Mouse (Mus musculus): ENCODE data around the gene Arcn1. TPM values are rescaled to one million over a fixed set of nuclear protein-coding genes. Genes with fewer than 3 reads are reported as not detected.
A peak's percentile ranks its signal among the peaks of the same experiment; 100 is the strongest.

The Arcn1 gene
- total RNA-seq, 2 experiments from 2014 or later = 102 to 109 TPM

GRCm38 (mm10) chr9:44720358-44721153 is 47.1 kb downstream of the Arcn1 start:
- DNase-seq (ENCODE audit: low spot score in 2 of 2) = no peak

DNA sequence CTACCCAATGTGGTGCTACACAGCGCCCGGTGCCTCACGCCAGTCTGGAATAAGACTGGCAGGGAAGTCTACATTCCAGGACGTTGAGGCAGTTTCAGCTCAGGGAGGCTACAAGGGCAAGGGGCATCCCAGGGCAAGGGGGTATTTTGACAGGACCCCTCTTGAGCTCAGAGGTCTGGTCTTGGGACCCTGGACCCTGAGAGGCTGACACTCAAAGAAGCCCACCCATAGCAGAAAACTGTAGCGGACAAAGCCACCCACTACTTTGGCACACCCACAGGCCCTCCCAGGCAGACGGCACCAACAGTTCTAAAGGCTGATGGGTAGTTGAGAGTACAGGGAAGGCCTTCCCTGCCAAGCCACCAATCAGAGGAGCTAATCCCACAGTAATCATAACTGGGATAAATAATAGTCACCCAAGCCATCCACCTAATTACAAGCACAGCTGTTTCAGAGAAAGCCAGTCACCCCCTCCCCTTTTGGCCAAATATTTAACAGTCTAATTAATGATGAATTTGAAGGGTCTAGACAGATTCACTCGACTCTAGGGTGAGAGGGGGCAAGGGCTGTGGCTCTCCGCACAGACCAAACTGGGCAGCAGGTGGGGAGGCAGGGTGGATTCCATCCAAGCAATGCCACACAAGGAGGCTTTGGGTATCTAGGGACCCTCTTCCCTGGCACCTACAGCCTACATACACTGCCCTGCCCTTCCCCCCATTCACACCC is 47.9 kb downstream of the Arcn1 start:
- peak in 1 of 2 experiments; percentile 46 for DNase-seq (ENCODE audit: low spot score in 2 of 2)

GRCm38 (mm10) chr9:44718937-44719631 is 48.6 kb downstream of the Arcn1 start:
- no peak for DNase-seq (ENCODE audit: low spot score in 2 of 2)

DNA sequence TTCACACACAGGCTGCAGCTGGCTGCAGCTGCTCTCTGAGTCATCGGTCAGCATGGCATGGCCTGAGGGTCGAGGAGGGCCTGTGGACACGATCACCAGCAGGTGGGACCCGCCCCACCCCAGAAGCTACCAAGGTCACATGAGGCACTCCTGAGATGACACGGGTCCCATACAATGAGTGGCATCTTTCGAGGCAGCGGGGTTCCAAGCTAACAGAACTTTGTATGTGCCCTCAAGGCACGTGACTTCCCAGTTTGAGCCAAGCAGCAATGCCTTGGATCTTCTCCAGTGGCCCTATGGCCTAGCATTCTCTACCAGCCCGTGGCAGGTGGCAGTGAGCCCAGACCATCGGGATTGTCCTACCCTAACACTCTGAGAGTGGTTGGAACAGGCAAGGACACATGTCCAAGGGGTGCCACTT is 49.8 kb downstream of the Arcn1 start:
- no peak for DNase-seq (ENCODE audit: low spot score in 2 of 2)

GRCm38 (mm10) chr9:44716997-44717821 is 50.4 kb downstream of the Arcn1 start:
- DNase-seq (ENCODE audit: low spot score in 2 of 2) = no peak

DNA sequence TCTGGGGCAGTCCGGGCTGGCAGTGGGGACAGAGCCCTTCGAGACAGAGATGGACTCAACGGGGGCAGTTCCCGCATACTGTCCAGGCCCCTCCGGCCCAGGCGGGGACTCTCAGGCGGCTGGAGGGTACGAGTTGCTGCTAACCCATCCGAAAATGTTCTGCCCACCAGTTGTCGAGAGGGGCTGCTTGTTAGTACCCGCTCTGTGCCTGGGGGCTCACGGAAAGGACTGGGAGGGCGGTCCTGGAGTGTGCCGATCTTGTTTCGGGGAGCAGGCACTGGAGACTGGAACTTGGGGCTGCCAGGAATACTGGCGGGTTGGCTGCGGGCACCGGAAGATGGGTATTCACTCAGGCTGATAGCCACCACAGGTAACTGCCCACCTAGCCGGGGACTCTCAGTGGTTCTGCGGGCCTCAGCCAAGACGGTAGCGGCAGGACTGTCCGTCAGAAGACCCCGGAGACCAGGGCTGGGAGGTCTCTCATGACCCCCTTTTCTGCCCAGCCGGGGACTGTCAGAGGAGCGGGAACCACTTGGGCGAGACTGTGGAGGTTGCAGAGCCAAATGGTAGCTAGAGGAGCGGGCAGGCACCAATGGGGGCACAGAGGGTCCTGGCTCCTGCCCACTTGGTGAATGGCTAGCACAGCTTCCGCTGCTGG is 51.8 kb downstream of the Arcn1 start:
- no peak for DNase-seq (ENCODE audit: low spot score in 2 of 2)

GRCm38 (mm10) chr9:44715109-44715508 is 52.5 kb downstream of the Arcn1 start:
- no peak for DNase-seq (ENCODE audit: low spot score in 2 of 2)

DNA sequence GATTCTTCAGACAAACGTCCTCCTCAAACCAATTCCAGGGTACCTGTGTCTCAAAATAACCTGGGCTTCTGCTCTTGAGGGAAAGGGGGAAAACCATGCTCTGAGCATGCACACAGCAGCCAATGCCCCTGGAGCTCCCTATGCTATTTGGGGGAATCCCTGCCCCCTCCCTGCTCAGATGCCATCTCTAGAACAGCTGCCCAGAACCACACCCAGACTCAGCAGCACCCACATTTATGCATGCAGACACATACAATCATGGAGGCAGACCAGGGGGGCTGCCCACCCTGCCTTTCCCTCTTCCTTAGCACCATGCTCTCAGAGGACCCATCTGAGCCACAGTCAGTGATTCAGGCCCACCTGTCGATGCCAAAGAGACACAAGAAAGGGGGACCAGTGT is 54.1 kb downstream of the Arcn1 start:
- DNase-seq (ENCODE audit: low spot score in 2 of 2) = no peak

DNA sequence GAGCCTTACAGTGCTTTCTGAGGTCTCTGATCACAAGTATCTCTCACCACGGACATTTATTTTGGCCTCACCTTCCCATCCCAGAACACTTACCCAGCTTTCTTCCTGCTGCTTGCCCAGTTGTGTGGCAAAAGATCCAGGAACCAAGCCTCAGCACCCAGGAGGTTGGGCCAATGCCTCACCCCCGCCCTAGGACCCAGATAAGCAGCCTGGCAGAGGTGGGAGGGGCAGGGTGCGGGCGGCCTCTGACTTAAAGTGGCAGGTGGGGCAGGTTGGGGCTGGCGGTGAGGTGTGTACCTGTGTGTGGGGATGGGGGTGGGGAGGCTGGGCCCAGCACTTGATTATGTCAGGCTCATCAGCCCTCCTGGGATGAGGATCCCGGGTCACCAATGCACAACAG is 54.6 kb downstream of the Arcn1 start:
- DNase-seq (ENCODE audit: low spot score in 2 of 2) = no peak

DNA sequence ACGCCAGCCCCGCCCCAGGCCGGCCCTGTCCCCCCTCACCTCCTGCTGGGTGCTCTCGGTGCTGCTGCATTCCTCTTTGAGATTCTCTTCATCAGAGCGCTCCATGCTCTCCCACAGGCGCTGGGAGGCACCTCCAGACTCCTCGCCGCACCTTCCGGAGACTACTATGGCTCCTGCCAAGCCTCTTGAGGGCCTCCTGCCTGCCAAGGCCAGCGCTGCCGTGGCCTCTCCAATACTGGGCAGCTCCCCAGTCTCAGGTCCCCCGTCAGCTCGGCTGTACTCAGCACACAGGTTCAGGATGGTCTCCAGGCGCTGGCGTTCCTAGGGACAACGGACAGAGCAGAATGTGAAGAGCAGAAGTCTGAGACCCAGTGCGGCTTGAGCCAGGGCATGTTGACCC is 56.0 kb downstream of the Arcn1 start:
- DNase-seq (ENCODE audit: low spot score in 2 of 2) = no peak

- DNase-seq (ENCODE audit: low spot score in 2 of 2) = no peak
Observed at GRCm38 (mm10) chr9:44710213-44710612, 57.4 kb downstream of the Arcn1 start.

GRCm38 (mm10) chr9:44709600-44709999 is 58.0 kb downstream of the Arcn1 start:
- DNase-seq (ENCODE audit: low spot score in 2 of 2) = no peak

- DNase-seq (ENCODE audit: low spot score in 2 of 2) = no peak
Observed at GRCm38 (mm10) chr9:44708925-44709324, 58.7 kb downstream of the Arcn1 start.

DNA sequence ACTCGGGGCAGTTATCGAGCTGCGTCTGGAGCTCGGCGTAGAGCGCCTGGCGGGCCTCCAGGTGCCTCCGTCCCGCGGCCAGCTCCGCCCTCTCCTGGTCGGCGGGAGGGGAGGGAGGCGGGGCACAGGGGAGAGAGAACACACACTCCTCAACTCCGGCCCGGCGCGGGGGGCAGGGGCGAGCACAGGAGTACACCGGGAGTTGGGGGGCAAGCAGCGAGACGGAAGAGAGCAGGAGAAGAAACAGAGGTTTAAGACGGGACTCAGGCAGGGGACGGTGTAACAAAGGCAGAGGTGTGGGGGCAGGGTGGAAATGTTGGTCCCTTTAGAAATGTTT is 59.2 kb downstream of the Arcn1 start:
- DNase-seq (ENCODE audit: low spot score in 2 of 2) = no peak

- no peak for DNase-seq (ENCODE audit: low spot score in 2 of 2)
Observed at GRCm38 (mm10) chr9:44707749-44708428, 59.8 kb downstream of the Arcn1 start.

GRCm38 (mm10) chr9:44699730-44700129 is 67.9 kb downstream of the Arcn1 start:
- no peak for DNase-seq (ENCODE audit: low spot score in 2 of 2)

GRCm38 (mm10) chr9:44699196-44699595 is 68.4 kb downstream of the Arcn1 start:
- DNase-seq (ENCODE audit: low spot score in 2 of 2) = no peak

- DNase-seq (ENCODE audit: low spot score in 2 of 2) = no peak
Observed at GRCm38 (mm10) chr9:44697866-44698265, 69.8 kb downstream of the Arcn1 start.

GRCm38 (mm10) chr9:44693071-44693470 is 74.6 kb downstream of the Arcn1 start:
- no peak for DNase-seq (ENCODE audit: low spot score in 2 of 2)

All from layer of hippocampus, postnatal 14 days (tissue).